Mouse (Mus musculus): Measurements from ENCODE around the gene Apoa2. TPM values are rescaled to one million over a fixed set of nuclear protein-coding genes. Genes with fewer than 3 reads are reported as not detected.

Apoa2 gene
- 1 to 10 TPM in 1 of 2 experiments, not detected in 1; 1.2 TPM for total RNA-seq (2021)

DNA sequence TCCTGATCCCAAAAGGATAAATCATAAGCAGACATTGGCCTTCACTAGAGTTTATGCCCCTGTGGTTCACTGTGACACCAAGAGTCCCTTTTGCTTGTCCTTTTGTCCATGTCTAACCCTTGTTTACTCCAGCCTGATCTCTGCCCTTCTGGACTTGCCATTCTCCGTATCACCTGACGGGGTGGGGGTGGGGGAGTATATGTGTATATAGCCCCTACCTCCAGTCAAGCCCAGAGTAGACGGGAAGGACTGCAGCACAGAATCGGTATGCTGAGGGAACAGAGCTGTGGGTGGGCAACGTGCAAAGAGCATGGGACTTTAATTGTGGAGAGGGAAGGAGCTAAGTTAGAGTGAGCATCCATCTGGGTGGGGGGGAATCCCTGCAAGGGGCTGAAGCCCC is at the start of gene Apoa2:
Apoa2 (plus strand) TSS at position 198 of the 400 bp plus-strand sequence.
- DNase-seq: no peak

DNA sequence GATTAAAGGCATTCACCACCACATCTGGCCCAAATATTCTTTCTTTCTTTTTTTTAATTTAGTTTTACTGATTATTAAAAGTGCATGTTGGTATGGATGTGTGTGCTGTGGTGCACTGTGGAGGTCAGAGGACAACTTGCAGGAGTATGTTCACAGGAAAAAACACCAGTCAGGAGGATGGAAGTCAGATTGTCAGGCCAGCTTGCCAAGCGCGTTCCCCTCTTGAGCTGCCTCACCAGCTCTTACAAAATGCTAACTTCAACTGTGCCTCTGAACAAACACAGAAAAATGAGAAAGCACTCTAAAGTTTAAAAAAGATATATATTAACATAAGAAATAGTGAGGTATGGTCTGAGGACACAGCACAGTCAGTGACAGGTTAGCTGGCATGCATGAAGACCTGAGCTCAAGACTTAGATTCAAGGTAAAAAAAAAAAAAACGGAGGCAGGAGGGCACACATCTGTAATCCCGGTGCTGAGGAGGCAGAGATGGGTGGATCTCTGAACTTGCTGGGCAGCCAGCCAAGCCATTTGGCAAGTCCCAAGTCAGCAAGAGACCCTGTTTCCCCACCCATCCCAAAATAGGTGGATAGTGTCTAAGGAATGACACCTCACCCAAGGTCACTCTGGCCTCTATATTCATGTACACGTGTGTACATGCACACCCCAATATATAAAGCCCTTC is 45.2 kb upstream of the Apoa2 start:
- DNase-seq: no peak

DNA sequence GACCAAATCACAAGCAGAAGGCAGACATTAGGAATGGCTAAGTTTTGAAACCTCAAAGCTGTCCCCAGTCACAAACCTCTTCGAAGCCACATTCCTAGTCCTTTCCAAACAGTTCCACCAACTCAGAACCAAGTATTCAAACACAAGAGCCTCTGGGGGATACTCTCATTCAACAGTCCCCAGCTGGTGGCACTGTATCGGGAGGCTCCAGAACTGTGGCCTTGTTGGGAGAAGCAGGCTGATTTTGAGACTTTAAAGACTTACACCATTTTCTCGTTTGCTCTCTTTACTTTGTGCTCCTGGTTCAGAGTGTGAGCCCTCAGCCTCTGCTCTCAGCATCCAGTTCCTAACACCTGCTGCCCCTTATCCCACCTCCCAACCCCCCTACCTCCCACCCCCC is 41.8 kb upstream of the Apoa2 start:
- no peak for DNase-seq

DNA sequence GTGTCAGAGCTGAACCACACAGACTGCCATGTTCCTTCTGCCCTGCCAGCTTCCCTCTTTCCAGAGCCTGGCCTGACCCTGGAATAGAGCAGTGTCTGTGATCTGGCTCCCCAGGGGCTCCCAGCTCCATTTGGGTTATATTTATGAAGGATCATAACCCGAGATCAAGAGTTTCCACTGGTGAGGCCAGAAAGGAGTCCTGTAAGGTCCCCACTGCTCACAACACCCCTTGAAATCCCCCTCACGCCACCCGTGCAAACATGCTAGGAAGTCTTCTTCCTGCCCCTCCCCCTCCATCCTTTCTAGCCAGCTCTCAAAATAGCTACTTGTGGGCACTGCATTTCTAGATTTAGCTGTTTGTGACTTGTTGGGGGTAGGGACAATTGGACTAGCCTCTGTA is 41.2 kb upstream of the Apoa2 start:
- DNase-seq: no peak

DNA sequence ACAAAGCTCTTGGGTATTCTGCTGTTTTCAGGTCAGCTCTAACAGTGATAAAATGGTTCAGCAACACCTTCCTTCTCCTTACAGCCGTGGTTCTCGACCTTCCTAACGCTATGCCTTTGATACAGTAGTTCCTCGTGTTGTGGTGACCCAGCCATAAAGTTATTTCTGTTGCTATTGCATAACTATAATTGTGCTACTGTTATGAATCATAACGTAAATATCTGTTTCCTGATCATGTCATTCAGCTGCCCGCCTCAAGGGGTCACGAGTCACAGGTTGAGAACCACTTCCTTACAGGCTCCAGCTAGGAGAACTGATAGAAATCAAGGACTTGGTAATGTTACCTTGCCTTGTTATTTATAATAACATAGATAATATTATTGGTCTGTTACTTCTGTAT is 40.5 kb upstream of the Apoa2 start:
- no peak for DNase-seq

DNA sequence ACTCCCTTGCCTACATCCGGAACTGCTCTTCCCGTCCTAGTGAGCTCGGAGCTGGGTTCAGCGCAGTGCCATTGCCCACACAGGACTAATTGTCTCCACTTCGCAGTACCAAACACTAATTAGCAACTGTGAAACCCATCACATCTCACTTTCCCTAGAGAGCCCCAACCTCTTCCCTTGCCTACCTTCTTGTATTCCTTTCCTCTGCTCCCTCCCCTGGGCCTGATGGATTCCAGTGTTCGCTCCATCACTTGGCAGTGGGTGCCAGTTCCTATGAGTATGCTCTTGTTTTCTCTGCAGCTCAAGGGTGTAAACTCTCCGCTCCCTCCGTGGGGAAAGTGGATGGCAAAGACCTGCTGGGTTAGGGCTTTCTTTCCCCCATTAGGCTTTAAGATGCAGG is 39.2 kb upstream of the Apoa2 start:
- no peak for DNase-seq

DNA sequence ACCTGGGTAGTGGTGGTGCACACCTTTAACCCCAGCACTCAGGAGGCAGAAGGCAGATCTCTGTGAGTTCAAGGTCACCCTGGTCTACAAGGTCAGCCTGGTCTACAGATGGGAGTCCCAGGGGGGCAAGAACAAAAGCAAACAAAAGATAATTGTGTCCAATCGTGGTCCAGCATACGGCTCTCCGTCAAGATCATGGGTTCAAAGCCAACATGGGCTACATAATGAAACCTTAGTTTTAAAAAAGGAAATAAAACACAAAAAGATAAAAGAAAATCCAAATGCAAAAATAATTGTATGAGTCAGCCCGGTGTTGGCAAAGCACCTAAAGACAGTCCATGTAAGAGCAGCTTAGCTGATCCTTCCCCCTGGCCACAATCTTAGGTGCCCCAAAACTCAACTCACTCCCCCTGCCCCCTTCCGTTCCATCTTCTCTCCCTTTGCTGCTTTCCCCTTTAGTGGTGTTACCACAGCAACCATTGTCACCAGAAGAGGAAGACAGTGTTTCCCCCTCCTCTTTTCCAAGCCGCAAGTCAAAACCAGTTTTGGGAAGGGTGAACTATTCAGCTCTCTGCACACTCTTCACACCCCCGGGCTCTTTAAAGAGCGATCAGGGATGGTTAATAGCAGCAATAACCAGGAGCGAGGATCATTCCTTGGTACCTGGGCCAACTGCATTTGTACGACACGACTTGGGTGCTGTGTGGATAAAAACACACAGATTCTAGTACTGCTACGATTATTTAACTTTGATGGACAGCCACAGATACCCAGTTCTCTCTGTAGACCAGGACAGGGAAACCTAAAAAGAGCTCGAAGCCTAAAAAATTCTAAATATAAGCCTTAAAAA is 36.8 kb upstream of the Apoa2 start:
- no peak for DNase-seq

DNA sequence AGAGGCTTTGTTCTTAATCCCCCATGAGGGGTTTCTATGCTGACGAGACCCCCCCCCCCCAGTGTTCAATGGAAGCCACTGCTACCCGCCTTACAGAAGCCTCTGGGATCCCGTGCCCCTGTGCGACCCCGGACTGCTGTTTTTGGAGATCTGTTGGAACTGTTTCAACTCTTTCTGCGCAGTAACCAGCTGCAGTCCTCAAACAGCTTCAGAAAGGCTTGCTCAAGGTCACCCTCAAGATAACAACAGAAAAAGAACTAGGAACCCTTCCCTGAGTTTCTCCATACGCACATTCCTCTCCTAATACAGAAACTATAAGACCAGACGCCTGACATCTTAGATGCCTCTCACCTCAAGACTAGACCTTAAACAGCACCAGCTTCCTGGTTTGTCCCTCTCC is 35.8 kb upstream of the Apoa2 start:
- no peak for DNase-seq

DNA sequence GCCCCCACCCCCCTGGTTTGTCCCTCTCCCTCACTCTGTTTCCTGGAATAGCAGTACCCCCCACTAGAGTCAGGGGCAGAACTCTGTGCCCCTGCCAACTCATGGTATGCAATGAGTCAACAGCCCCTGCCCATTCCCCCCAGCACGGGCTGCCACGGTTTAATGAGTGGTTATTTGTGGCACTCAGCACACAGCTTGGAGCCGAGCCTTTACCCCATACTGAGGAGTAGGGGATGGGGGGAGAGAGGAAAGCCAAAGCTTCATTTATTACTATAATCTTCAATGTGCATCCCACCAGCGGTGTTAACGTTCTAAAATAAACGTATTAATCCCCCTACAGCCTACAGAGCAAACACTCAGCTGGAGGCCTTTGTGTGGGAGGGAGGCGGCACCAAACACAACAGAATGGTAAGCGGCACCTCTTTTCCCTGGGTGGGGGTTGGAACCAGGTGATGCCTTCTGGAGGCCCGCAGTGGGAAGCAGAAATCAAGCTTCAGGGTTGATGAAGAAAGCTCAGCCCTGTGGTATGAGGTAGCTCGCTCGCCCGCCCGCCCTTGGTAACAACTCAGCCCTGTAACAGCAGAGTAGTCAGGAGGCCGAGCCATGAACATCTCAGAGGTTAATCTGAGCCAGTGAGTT is 35.3 kb upstream of the Apoa2 start:
- DNase-seq: no peak

DNA sequence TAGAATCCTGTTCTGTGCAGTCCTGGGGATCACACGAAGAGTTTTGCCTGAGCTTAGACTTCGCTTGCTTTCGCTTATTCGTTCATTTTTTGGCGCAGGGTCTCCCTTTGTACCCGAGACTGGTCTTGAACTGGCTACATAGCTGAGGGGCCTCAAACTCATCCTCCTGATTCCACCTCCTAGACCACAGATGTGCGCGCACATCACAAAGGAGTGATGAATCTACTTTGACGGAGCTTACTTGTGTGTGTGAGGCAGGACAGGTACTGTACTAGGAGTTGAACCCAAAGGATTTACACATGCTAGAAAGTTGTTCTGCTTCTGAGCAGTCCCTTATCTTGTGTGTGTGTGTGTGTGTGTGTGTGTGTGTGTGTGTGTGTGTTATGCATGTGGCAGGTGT is 34.0 kb upstream of the Apoa2 start:
- DNase-seq: no peak

DNA sequence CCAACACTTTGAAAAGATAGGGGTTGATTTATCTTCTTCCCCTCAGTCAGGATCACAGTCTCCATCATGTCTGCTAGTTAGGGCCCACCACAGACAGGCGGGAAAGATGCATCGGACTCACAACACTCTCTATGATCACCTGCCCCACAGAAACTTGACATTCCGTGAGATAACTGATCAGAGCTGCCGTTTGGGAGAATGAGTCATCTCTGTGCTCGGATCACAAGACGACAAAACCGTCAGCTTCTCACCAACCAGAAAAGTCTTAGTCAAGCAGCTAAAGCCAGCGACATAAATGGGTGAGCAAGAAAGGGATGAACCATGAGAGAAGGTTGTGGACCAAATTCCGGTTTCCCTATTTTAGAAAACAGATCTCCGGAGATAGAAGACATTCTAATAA is 32.6 kb upstream of the Apoa2 start:
- no peak for DNase-seq

DNA sequence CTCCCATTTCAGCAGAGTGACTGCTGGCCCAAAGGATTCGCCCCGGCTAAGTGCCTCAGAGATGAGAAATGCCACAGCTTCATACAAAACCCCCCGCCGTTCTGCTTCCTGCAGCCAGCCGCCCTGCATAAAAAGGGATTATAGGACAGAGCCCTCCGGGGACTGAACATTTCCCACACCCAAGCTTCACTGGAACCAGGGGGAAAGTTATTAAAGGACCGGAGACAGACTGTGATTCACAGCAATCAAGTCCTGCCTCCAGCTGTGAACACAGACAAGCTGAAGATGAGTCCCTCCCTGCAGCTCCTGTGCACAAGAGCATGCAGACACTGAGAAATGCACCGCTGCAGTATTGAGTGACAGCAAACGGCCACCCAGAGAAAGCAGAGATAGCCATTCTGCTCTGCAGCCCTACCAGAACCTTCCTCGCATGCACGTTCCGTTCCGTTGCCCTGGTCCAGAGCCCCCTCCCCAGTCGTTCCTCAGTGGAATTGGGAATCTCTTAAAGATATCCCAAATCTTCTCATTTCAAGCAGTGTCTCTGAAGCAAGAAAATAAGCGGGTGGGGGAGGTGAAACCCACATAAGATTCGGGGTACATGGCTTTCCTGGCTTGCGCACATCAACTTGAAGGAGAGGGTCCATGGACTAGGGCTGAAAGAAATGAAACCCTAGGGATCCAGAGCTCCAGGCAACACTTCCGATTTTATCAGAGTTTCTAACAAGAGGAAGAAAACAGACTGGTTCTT is 31.6 kb upstream of the Apoa2 start:
- DNase-seq: no peak

DNA sequence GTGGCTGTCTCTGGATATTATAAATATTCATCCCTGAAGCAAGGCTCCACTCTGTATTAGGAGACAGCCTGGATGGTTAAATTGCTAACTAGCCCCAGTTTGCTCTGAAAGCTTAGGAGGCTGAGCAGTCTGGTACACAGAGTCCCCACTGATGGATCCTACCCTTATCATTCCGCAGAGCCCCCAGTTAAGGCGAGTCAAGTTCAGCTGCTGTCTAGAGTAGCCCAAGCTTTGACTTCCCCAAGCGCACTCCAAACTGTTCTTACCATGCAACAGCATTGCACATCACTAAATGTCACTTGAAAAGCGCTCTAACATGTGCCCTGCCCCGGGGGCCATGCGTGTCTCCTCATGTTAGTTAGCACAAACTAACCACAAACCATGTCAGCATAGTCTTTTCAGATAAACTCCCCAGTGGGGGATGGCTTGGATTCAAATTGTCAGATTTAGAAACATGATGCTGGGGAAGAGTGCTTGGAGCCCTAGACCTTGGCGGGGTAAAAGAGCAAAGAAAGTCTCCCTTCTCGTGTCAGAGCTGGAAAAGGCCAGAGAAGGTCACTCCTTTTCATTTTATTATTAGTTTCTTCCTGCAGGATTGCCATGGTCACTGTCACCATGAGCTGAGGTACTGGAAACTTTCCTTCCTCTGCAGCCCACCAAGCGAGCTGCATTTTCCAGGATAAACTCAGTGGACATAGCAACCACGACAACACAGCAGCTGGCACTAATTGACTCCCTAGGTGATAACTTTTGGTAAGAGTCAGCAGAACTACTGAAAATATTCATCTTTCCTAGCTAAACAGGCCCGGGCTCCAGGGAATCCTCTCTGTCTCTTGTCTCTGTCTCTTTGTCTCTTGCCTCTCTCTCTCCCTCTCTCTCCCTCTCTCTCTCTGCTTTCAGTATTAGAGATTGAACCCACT is 30.7 kb upstream of the Apoa2 start:
- DNase-seq: no peak

DNA sequence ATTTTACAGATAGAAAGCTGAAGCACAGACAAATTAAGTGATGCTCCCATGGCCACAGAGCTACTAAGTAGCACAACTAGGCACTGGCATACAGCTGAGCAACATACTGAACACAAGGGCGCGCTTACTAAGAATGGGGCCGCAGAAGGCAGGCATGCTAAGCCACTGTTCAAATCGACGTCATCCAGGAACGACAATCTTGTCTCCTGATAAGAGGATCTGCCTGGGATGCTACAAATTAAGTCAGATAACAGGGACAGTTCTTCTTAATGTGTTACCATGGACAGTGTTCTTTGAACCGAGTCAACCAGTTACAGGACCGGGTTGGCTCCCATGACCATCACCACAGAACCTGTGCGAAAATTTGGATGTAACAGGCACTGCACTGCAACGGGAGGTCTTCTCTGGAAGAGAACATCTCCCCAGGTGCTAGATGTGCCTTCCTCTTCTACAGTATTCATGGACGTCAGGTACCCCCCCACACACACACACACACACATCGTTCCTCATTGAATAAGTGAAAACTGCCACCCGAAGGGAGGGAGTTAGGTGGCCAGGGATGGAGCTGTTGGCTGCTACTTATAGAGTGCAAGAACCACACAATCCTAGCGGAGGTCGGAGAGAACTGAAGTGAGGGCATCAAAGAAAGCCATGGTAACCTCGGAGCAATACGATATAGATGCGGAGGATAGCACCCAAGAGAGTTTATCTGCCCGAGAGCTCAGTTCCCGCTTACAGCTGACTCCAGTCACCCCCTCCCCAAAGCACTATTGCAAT is 29.6 kb upstream of the Apoa2 start:
- no peak for DNase-seq

DNA sequence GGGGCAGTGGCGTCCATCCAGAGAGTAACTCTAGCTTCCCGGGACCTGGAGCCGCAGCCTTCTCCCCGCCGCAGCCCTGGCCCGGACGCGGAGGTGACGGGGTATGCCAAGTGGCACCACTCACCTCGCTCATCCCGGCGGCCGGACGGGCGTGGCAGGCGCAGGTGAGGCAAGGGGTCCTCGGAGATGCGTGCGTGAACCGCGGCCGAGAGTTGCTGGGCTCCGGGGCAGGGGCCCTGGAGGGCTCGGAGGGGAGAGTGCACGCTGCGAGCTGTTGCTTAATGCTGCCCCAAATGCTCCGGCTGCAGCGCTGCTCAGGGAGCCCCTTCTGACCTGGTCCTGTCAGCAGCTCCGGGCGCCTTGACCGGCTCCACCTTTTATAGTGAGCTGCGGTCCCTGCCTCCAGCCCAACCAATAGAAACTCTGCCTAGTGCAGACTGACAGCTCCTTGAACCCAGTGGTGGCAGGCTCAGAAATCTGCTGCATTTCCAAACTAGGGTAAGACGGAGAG is 28.9 kb upstream of the Apoa2 start, which contains the start of gene Pcp4l1:
Pcp4l1 (minus strand) TSS at position 382 of the 511 bp plus-strand sequence.
- DNase-seq: peak; percentile 20 to 22

DNA sequence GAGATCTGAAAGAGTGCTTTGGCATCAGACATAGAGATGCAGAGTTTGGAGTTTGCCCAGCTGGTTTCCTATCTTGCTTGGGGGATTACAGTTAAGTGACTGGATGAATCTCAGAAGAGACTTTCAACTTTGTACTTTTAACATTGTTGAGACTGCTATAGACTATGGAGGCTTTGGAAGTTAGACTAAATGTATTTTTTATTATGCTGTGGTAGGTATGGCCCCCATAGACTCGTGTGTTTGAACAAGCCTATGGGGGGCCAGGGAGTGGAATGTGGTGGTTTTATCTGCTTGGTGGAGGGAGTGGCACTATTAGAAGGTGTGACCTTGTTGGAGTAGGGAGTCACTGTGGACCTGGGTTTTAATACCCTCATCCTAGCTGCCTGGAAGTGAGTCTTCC is 25.3 kb upstream of the Apoa2 start:
- DNase-seq: no peak

DNA sequence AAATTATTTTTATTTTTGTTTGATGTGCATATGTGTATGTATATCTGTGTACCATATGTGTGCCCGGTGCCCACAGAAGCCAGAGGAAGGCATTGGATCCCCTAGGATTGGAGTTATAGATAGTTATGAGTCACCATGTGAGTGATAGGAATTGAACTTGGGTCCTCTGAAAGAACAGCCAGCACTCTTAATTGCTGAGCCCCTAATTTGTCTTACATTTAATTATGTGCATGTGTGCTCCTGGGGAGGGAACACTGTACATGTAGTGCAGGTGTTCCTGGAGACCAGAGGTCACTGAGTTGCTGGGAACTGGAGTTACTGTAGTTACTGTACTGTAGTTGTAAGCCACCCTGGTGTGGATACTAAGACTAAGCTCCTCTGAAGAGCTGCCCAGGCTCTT is 24.1 kb upstream of the Apoa2 start:
- no peak for DNase-seq

DNA sequence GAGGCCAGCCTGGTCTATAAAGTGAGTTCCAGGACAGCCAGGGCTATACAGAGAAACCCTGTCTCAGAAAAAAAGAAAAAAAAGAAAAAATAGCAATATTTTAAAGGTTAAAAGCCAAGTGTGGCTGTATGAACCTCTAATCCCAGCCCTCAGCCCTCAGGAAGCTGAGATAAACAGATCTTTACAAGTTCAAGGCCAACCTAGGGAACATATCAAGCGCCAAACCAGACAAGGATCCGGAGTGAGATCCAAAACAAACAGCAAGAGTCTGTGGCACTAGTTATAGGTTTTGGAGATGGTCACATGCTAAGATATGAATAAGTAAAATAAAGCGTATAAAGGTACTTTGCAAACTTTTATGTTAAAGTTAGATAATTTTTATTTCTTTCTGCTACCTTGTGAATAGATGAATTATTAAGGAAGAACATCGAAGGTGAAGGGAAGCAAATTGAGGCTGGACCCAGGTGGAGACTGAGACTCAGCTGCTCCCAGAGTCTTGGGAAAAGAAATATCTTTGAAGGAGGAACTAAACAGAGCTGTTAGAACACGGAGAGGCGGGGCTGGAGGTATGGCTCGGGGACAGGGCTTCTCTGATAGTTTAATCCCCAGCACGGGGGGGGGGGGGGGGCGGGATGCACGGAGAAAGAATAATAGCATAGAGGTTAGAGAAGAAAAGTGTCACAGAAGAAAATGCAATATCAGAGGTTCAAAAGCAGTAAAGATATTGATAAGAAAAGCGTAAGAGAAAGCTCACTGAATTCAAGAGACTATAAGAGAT is 21.2 kb upstream of the Apoa2 start:
- DNase-seq: no peak

DNA sequence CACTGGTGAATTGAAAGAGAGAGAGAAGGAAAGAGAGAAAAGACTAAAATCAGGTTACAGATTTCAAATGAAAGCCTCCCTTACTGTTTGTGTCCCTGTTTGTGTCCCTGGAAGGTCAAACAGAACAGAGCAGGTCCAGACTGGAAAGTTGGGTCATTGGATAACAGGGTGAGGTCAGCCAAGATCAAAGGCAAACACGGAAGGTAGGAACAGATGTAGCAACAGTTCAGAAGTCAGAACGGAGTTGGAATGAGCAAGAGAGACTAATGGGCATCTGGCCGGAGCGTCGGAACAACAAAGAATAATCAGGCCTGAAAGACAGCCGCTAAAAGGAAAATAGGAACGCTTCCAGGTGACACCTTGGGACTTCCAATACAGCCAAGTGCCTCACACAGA is 20.6 kb upstream of the Apoa2 start:
- DNase-seq: no peak
